Comparison of ENCODE assay signal across 22 mouse cellular contexts in the genomic region with DNA sequence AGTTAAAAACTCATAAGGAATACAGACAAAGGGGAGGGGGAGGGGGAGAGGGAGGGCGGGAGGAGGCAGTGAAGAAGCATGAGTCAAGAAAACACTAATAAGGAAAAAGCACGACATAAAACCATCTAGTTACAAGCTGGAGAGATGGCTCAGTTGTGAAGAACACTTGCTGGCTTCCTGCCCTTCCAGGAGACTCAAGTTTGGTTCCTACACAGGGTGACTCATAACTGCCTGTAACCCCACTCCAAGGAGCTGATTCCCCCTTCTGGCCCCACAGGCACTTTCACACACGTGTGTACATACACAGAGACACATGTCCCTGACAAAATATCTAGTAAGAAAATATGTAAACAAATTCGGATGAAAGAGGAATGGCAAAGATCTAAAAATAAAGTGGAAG. TPM values are rescaled to one million over a fixed set of nuclear protein-coding genes. Genes with fewer than 3 reads are reported as not detected.
DNase-seq lines count a peak whose midpoint lies in the region.
"Had no signal": no experiment of that assay in that cellular context is flagged by ENCODE, and none has a peak within 500 bp of the region (broad histone marks: within the 10 kb centered on the region; RNA-seq: fewer than 3 reads in every experiment).

No protein-coding gene starts in this region.

- H3K4me1 ChIP-seq in midbrain, embryonic 10.5 days: no peaks in the 10 kb centered on the region
- H3K4me1 ChIP-seq: embryonic facial prominence, embryonic 15.5 days; forebrain, embryonic 10.5 days; heart, embryonic 10.5 days; hindbrain, embryonic 13.5 days; intestine, embryonic 15.5 days had no signal

- peaks cover 33% of the 10 kb centered on the region for H3K9me3 ChIP-seq in midbrain, embryonic 10.5 days (replicated peaks)
- H3K9me3 ChIP-seq: embryonic facial prominence, embryonic 15.5 days; intestine, embryonic 15.5 days had no signal

- 76% methylated on average over 4 of the region's 4 CpGs for WGBS in midbrain, embryonic 10.5 days

- DNase-seq in left cerebral cortex, adult 18-20 months (ENCODE audit: low spot score in 2 of 2): peak; percentile 33 to 43
- no peak for DNase-seq in left cerebral cortex, postnatal 36 days (ENCODE audit: low spot score in 2 of 2)
- DNase-seq in 3T3-L1 (ENCODE audit: low read depth, low spot score): peak; percentile 64
- peak; percentile 85 for DNase-seq in 416B (ENCODE audit: low read depth)
- DNase-seq in brain, adult 2 months (ENCODE audit: low read depth, low spot score): peak; percentile 75
- no peak for DNase-seq in midbrain, embryonic 10.5 days (ENCODE audit: low spot score)
- DNase-seq: adrenal gland, adult 8-10 months; adrenal gland, postnatal 36 days; cerebellum, adult 11 months; cerebellum, adult 8-10 months; cerebellum, postnatal 14 days; embryo, embryonic 11 days; gastrocnemius, adult 2 months; gastrocnemius, postnatal 25 days; heart, adult 18-20 months; heart, postnatal 10 days had no signal

- no peaks in the 10 kb centered on the region for H3K27me3 ChIP-seq in midbrain, embryonic 10.5 days (ENCODE audit: low read depth, poor library complexity, severe bottlenecking)
- H3K27me3 ChIP-seq: embryonic facial prominence, embryonic 15.5 days; hindbrain, embryonic 13.5 days; intestine, embryonic 15.5 days had no signal

- H3K4me3 ChIP-seq in midbrain, embryonic 10.5 days: no peak overlapping the region
- H3K4me3 ChIP-seq: embryonic facial prominence, embryonic 15.5 days; erythroblast, embryonic 14.5 days; forebrain, embryonic 10.5 days; gastrocnemius, adult 2 months; heart, embryonic 10.5 days; hindbrain, embryonic 13.5 days; intestine, embryonic 15.5 days had no signal

- intact Hi-C loops in left cerebral cortex, postnatal 36 days (cut with DNase I): no loop called here

- H3K27ac ChIP-seq in midbrain, embryonic 10.5 days (replicated peaks): no peak overlapping the region
- H3K27ac ChIP-seq: embryonic facial prominence, embryonic 15.5 days; forebrain, embryonic 10.5 days; gastrocnemius, adult 2 months; heart, embryonic 10.5 days; hindbrain, embryonic 13.5 days; intestine, embryonic 15.5 days had no signal

- peaks cover 57% of the 10 kb centered on the region for H3K36me3 ChIP-seq in midbrain, embryonic 10.5 days

RNA-seq across cellular contexts. Expression of a gene that starts 46.2 kb away (rescaled TPM):
- total RNA-seq in left cerebral cortex, adult 18-20 months (2021): 10 to 100 TPM; 23.7 to 26.3 TPM
- 10 to 100 TPM; 20.7 to 22.7 TPM for total RNA-seq in left cerebral cortex, postnatal 36 days (2021)
- polyA plus RNA-seq in midbrain, embryonic 10.5 days (2016; fragmentation: Nextera tagmentation; extraction: Ambion mirVana): 32.4 and 32.7 TPM in 2 replicates

Comparison
In these comparisons a context has a peak if more than half of its experiments do, and no peak if none do; other contexts are left out.
1. DNase-seq: peak in left cerebral cortex, adult 18-20 months (2 of 2), 3T3-L1 (single experiment), 416B (single experiment) and brain, adult 2 months (single experiment); none in left cerebral cortex, postnatal 36 days (0 of 2) and midbrain, embryonic 10.5 days (single experiment).